15 mouse cellular contexts compared by ENCODE assay signal in the genomic region with DNA sequence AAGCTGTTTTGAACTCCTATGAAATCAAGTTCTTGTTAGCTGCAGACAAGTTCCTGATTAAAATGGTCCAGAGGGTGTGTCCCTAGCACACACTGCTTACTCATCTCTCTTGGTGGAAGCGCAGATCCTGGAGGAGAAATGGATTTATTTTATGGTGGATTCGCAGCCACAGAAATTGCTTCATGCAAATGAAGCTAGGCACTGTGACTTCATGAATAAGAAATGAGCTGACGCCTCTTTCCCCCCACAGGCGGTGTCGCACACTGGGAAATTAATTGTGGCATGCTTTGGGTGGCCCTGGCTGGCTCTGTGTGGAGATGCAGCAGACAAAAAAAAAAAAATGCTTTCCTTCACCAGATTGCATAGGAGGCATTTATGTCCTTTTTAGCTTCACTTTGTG.
DNase-seq lines count a peak whose midpoint lies in the region; ATAC-seq lines count a peak whose summit lies in the region.
"Had no signal": no experiment of that assay in that cellular context is flagged by ENCODE, and none has a peak within 500 bp of the region (broad histone marks: within the 10 kb centered on the region; RNA-seq: fewer than 3 reads in every experiment).

No protein-coding gene starts in this region.

- H3K27me3 ChIP-seq in forebrain, embryonic 13.5 days = peaks cover 12% of the 10 kb centered on the region; the same call in 1 of the 2 replicates
- peaks cover 30% of the 10 kb centered on the region for H3K27me3 ChIP-seq in forebrain, embryonic 12.5 days
- no peaks in the 10 kb centered on the region for H3K27me3 ChIP-seq in neural tube, embryonic 11.5 days (ENCODE audit: control insufficient read depth, insufficient read depth, low read length)
- no peaks in the 10 kb centered on the region for H3K27me3 ChIP-seq in hindbrain, embryonic 15.5 days
- H3K27me3 ChIP-seq in limb, embryonic 10.5 days (ENCODE audit: low read depth, poor library complexity, severe bottlenecking) = 0 out of 2 replicates have a peak, but pooled peaks cover 3% of the 10 kb centered on the region

- H3K4me3 ChIP-seq in forebrain, embryonic 13.5 days = no peak overlapping the region
- H3K4me3 ChIP-seq in forebrain, embryonic 12.5 days (replicated peaks) = no peak overlapping the region
- no peak overlapping the region for H3K4me3 ChIP-seq in neural tube, embryonic 11.5 days (ENCODE audit: low read depth, low read length)
- no peak overlapping the region for H3K4me3 ChIP-seq in hindbrain, embryonic 15.5 days
- no peak overlapping the region for H3K4me3 ChIP-seq in limb, embryonic 10.5 days
- H3K4me3 ChIP-seq: kidney, embryonic 15.5 days; liver, embryonic 12.5 days had no signal

- DNase-seq in neural tube, embryonic 11.5 days (ENCODE audit: low spot score) = peak; percentile 64
- no peak for DNase-seq in neural tube, embryonic 10.5 days (ENCODE audit: extremely low spot score, low spot score)
- peak; percentile 65 for DNase-seq in telencephalon, adult 2 months (ENCODE audit: low read depth, low spot score)
- no peak for DNase-seq in layer of hippocampus, adult 11-12 months (ENCODE audit: low spot score)
- DNase-seq in limb, embryonic 10.5 days (ENCODE audit: low spot score) = no peak
- DNase-seq: adrenal gland, postnatal 10 days; right cerebral cortex, postnatal 4 days; thymus, postnatal 14 days had no signal

- H3K27ac ChIP-seq in forebrain, embryonic 13.5 days = 0 out of 2 replicates have a peak overlapping the region, but pooled peaks have one; percentile 22
- H3K27ac ChIP-seq in forebrain, embryonic 12.5 days = no peak overlapping the region
- no peak overlapping the region for H3K27ac ChIP-seq in neural tube, embryonic 11.5 days (ENCODE audit: low read depth, low read length)
- peak overlapping the region; percentile 34; the same call in 1 of the 2 replicates for H3K27ac ChIP-seq in hindbrain, embryonic 15.5 days (replicated peaks)
- no peak overlapping the region for H3K27ac ChIP-seq in limb, embryonic 10.5 days
- H3K27ac ChIP-seq: kidney, embryonic 15.5 days; liver, embryonic 12.5 days had no signal

- no peaks in the 10 kb centered on the region for H3K9me3 ChIP-seq in forebrain, embryonic 13.5 days (replicated peaks)
- no peaks in the 10 kb centered on the region for H3K9me3 ChIP-seq in forebrain, embryonic 12.5 days
- no peaks in the 10 kb centered on the region for H3K9me3 ChIP-seq in neural tube, embryonic 11.5 days (ENCODE audit: control insufficient read depth, low read length)
- no peaks in the 10 kb centered on the region for H3K9me3 ChIP-seq in hindbrain, embryonic 15.5 days
- H3K9me3 ChIP-seq in limb, embryonic 10.5 days (replicated peaks) = no peaks in the 10 kb centered on the region
- H3K9me3 ChIP-seq: kidney, embryonic 15.5 days; liver, embryonic 12.5 days had no signal

- H3K4me2 ChIP-seq in forebrain, embryonic 13.5 days = no peak overlapping the region
- no peak overlapping the region for H3K4me2 ChIP-seq in forebrain, embryonic 12.5 days
- no peak overlapping the region for H3K4me2 ChIP-seq in neural tube, embryonic 11.5 days (ENCODE audit: low read depth)
- H3K4me2 ChIP-seq in hindbrain, embryonic 15.5 days = no peak overlapping the region
- H3K4me2 ChIP-seq: kidney, embryonic 15.5 days; liver, embryonic 12.5 days had no signal

- H3K9ac ChIP-seq in forebrain, embryonic 13.5 days = no peak overlapping the region
- H3K9ac ChIP-seq in forebrain, embryonic 12.5 days = no peak overlapping the region
- no peak overlapping the region for H3K9ac ChIP-seq in neural tube, embryonic 11.5 days (ENCODE audit: low read length)
- H3K9ac ChIP-seq in hindbrain, embryonic 15.5 days = no peak overlapping the region
- H3K9ac ChIP-seq: kidney, embryonic 15.5 days; liver, embryonic 12.5 days had no signal

- peaks cover 47% of the 10 kb centered on the region for H3K4me1 ChIP-seq in forebrain, embryonic 13.5 days
- H3K4me1 ChIP-seq in forebrain, embryonic 12.5 days = peaks cover 54% of the 10 kb centered on the region
- H3K4me1 ChIP-seq in neural tube, embryonic 11.5 days (ENCODE audit: control insufficient read depth, insufficient read depth, low read length) = peaks cover 31% of the 10 kb centered on the region
- peaks cover 63% of the 10 kb centered on the region for H3K4me1 ChIP-seq in hindbrain, embryonic 15.5 days (replicated peaks)
- no peaks in the 10 kb centered on the region; the same call in 1 of the 2 replicates for H3K4me1 ChIP-seq in limb, embryonic 10.5 days
- H3K4me1 ChIP-seq: liver, embryonic 12.5 days had no signal

- ATAC-seq in forebrain, embryonic 13.5 days = peak; percentile 71
- ATAC-seq in forebrain, embryonic 12.5 days (ENCODE audit: low FRiP score) = no peak
- ATAC-seq in neural tube, embryonic 11.5 days (ENCODE audit: insufficient read depth, low FRiP score, low TSS enrichment) = no peak; the same call in 1 of the 2 replicates
- ATAC-seq in hindbrain, embryonic 15.5 days (ENCODE audit: low FRiP score, low read depth) = no peak
- ATAC-seq: inflammation-experienced regulatory T-cells, adult 6 months; liver, embryonic 12.5 days; lung, postnatal 0 days had no signal

- WGBS in forebrain, embryonic 13.5 days = 33% methylated on average over 5 of the region's 5 CpGs
- WGBS in forebrain, embryonic 12.5 days = 47% methylated on average over 5 of the region's 5 CpGs
- 41% methylated on average over 5 of the region's 5 CpGs for WGBS in neural tube, embryonic 11.5 days
- WGBS in hindbrain, embryonic 15.5 days = 20% methylated on average over 5 of the region's 5 CpGs
- 77% methylated on average over 5 of the region's 5 CpGs for WGBS in limb, embryonic 10.5 days

- no peaks in the 10 kb centered on the region for H3K36me3 ChIP-seq in forebrain, embryonic 13.5 days (ENCODE audit: poor library complexity, severe bottlenecking)
- no peaks in the 10 kb centered on the region for H3K36me3 ChIP-seq in forebrain, embryonic 12.5 days (replicated peaks)
- H3K36me3 ChIP-seq in neural tube, embryonic 11.5 days (ENCODE audit: control insufficient read depth, insufficient read depth, low read length) = no peaks in the 10 kb centered on the region
- H3K36me3 ChIP-seq in hindbrain, embryonic 15.5 days = no peaks in the 10 kb centered on the region
- H3K36me3 ChIP-seq in limb, embryonic 10.5 days = no peaks in the 10 kb centered on the region
- H3K36me3 ChIP-seq: kidney, embryonic 15.5 days; liver, embryonic 12.5 days had no signal

Comparison
In these comparisons a context has a peak if more than half of its experiments do, and no peak if none do; other contexts are left out.
1. H3K27ac ChIP-seq: peak in forebrain, embryonic 13.5 days (single experiment) and hindbrain, embryonic 15.5 days (single experiment); none in forebrain, embryonic 12.5 days (single experiment), neural tube, embryonic 11.5 days (single experiment) and limb, embryonic 10.5 days (single experiment).
2. DNase-seq: peak in neural tube, embryonic 11.5 days (single experiment) and telencephalon, adult 2 months (single experiment); none in neural tube, embryonic 10.5 days (single experiment), layer of hippocampus, adult 11-12 months (single experiment) and limb, embryonic 10.5 days (single experiment).